Mouse (Mus musculus) kidney, embryonic 15.5 days (tissue): ENCODE measurements around the gene Aknad1. TPM values are rescaled to one million over a fixed set of nuclear protein-coding genes. Genes with fewer than 3 reads are reported as not detected.

Experiments
- ATAC-seq: fragments of 200-750 bp; cut with Nextera tagmentation; replicated peaks from 2 replicates; pipeline ENCODE4 v1.8.0; 2017; ENCODE audit warnings: moderate TSS enrichment; ENCODE audit not compliant: low FRiP score
- H3K27ac ChIP-seq: fragments of 300-500 bp; sonication (generic); 2 replicates; pipeline ENCODE4 v1.5.1; 2015; ENCODE audit warnings: mild to moderate bottlenecking, inconsistent platforms
- H3K27me3 ChIP-seq: fragments of 300-500 bp; sonication (generic); 2 replicates; pipeline ENCODE4 v1.6.1; 2015; ENCODE audit warnings: inconsistent platforms
- H3K36me3 ChIP-seq: fragments of 300-500 bp; sonication (generic); 2 replicates; pipeline ENCODE4 v1.6.1; 2015; ENCODE audit warnings: inconsistent platforms
- H3K4me1 ChIP-seq: fragments of 300-500 bp; sonication (generic); 2 replicates; pipeline ENCODE4 v1.6.1; 2015; ENCODE audit warnings: inconsistent platforms
- H3K4me2 ChIP-seq: fragments of 300-500 bp; sonication (generic); 2 replicates; pipeline ENCODE4 v1.6.1; 2015; ENCODE audit warnings: moderate library complexity, mild to moderate bottlenecking, inconsistent platforms
- H3K4me3 ChIP-seq: fragments of 300-500 bp; sonication (generic); replicated peaks from 2 replicates; pipeline ENCODE4 v1.5.1; 2015; ENCODE audit warnings: mild to moderate bottlenecking, inconsistent platforms
- H3K9ac ChIP-seq: fragments of 300-500 bp; sonication (generic); 2 replicates; pipeline ENCODE4 v1.6.1; 2015; ENCODE audit warnings: mild to moderate bottlenecking, inconsistent platforms
- H3K9me3 ChIP-seq: fragments of 300-500 bp; sonication (generic); replicated peaks from 2 replicates; pipeline ENCODE4 v1.6.1; 2016; ENCODE audit warnings: inconsistent platforms
- WGBS: fragments of 180-500 bp; shearing (Covaris S2); methylation state at CpG from one replicate; pipeline ENCODE4 v1.1.7; 2015; ENCODE audit warnings: mixed read lengths; 5-methylcytosine and 5-hydroxymethylcytosine counted together
- polyA plus RNA-seq: library from polyadenylated mRNA; unstranded; fragments of >200 nt; fragmentation: Nextera tagmentation; extraction: Ambion mirVana; gene quantifications from 2 replicates; pipeline ENCODE4 v1.2.1, GENCODE M21; 2015

Aknad1 gene
- polyA plus RNA-seq, 1 experiment from 2014 or later = 0.10 TPM

DNA sequence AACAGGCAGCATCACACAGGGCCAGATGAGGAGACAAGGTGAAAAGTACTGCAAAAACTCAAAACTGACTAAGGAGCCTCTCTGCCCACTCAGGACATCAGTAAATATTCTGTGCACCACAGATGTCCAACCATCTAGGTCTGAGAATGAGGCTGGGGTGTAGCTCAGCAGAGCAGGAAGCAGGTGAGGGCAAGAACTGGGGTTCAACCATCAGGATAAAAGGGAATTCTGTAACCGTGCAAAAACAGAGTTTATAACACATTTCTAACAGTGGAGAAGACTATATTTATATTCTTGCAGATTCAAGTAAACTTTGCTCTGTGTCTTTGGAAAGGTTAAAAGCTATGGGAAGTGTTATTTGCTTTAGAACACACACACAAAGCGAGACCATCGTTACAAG, 19.7 kb upstream of the Aknad1 start:
- Histone ChIP-seq H3K27me3 (no peaks in the 10 kb centered on the region), H3K9me3 (no peaks in the 10 kb centered on the region), H3K9ac (no peak overlapping the region), H3K36me3 (no peaks in the 10 kb centered on the region), H3K4me1 (peaks cover 18% of the 10 kb centered on the region), H3K27ac (no peak overlapping the region), H3K4me2 (no peak overlapping the region), H3K4me3 (no peak overlapping the region)
- 87% methylated on average over 3 of the region's 3 CpGs for WGBS
- no peak for ATAC-seq

- peak overlapping the region; percentile 87 for H3K9ac ChIP-seq
- no peaks in the 10 kb centered on the region for H3K36me3 ChIP-seq
- no peaks in the 10 kb centered on the region for H3K9me3 ChIP-seq
- ATAC-seq = no peak
- WGBS = under 1% methylated on average over 44 of the region's 44 CpGs
- peak overlapping the region; percentile 82 for H3K4me3 ChIP-seq
- peak overlapping the region; percentile 91 for H3K27ac ChIP-seq
- H3K27me3 ChIP-seq = 0 out of 2 replicates have a peak, but pooled peaks cover 2% of the 10 kb centered on the region
- H3K4me1 ChIP-seq = peaks cover 18% of the 10 kb centered on the region
- peak overlapping the region; percentile 57 for H3K4me2 ChIP-seq
These were observed 18.1 kb upstream of the Aknad1 start for GRCm38 (mm10) chr3:108721076-108721991.

DNA sequence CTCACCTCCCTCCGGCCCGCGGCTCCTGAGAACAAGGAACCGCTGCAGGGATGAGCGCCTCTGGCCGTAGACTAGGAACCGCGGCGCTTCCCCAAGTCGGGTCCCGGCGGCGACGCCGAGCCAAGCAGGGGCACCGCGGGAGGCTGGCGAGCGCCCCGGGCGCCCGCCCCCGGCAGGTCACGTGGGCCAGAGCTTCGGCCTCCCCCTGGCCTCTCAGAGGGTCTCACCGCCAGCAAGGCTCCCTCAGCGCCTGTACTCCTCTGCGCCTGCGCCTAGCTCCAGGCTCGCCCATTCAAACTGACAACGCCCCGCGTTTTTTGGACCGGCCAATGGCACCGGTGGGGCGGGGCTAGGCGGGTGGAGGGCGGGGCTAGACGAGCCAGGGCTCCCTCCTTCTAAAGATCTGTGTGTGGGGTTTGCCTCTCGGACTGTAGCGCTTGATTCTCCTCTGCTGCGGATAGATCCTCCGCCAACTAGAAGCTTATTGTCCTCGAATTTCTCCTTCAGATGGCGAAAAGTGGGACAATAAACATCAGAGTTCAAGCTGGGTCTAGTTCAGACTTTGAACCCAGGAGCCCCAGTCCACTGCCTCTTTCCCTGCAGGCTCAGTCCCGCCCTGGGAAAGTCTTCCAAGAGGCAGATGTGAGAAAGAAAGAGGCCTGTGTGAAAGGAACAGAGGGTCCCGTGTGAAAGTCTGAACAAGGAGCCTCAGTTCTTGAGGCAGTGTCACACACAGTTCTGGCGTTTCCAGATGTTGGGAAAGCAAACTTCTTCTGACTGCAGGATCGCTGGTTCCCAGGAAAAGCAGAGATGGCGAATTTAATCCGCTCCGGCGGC, 17.2 kb upstream of the Aknad1 start, which contains the start of gene Gpsm2:
Gene Gpsm2 (minus strand): TSS at position 274 of the 837 bp plus-strand sequence.
- Histone ChIP-seq H3K4me3 (peak within 1 kb of the TSS; percentile 82), H3K36me3 (no peaks in the 10 kb centered on the region), H3K9ac (peak within 1 kb of the TSS; percentile 87), H3K27me3 (0 out of 2 replicates have a peak, but pooled peaks cover 2% of the 10 kb centered on the region), H3K4me2 (peak within 1 kb of the TSS; percentile 57), H3K27ac (peak within 1 kb of the TSS; percentile 91), H3K4me1 (peaks cover 18% of the 10 kb centered on the region), H3K9me3 (no peaks in the 10 kb centered on the region)
- WGBS = 2% methylated on average over 53 of the region's 53 CpGs
- peak; percentile 99 for ATAC-seq

GRCm38 (mm10) chr3:108726413-108726812, 13.0 kb upstream of the Aknad1 start:
- H3K36me3 ChIP-seq = no peaks in the 10 kb centered on the region
- H3K9ac ChIP-seq = no peak overlapping the region
- H3K4me3 ChIP-seq = no peak overlapping the region
- no peak for ATAC-seq
- 0 out of 2 replicates have a peak, but pooled peaks cover 2% of the 10 kb centered on the region for H3K27me3 ChIP-seq
- peaks cover 6% of the 10 kb centered on the region; the same call in 1 of the 2 replicates for H3K4me1 ChIP-seq
- no peaks in the 10 kb centered on the region for H3K9me3 ChIP-seq
- no peak overlapping the region for H3K27ac ChIP-seq
- 91% methylated on average over 7 of the region's 7 CpGs for WGBS
- H3K4me2 ChIP-seq = no peak overlapping the region

DNA sequence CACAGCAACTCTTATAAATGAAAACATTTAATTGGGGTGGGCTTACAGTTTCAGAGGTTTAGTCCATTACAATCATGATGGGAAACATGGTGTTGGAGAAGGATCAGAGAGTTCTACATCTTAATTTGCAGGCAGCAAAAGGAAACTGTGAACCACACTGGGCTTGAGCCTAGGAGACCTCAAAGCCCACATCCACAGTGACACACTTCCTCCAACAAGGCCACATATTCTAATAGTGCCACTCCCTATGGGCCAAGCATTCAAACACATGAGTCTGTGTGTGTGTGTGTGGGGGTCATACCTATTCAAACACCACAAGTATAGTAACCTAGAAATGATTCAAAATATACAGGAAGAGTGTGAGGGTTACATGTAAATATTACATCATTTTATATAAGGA, 12.1 kb upstream of the Aknad1 start:
- H3K27ac ChIP-seq = no peak overlapping the region
- H3K9me3 ChIP-seq = no peaks in the 10 kb centered on the region
- 0 out of 2 replicates have a peak, but pooled peaks cover 2% of the 10 kb centered on the region for H3K27me3 ChIP-seq
- H3K4me2 ChIP-seq = no peak overlapping the region
- H3K4me3 ChIP-seq = no peak overlapping the region
- H3K36me3 ChIP-seq = no peaks in the 10 kb centered on the region
- ATAC-seq = no peak
- H3K4me1 ChIP-seq = peaks cover 6% of the 10 kb centered on the region; the same call in 1 of the 2 replicates
- no peak overlapping the region for H3K9ac ChIP-seq

GRCm38 (mm10) chr3:108727776-108728175, 11.7 kb upstream of the Aknad1 start:
- ATAC-seq = no peak
- H3K4me2 ChIP-seq = no peak overlapping the region
- no peaks in the 10 kb centered on the region for H3K36me3 ChIP-seq
- no peaks in the 10 kb centered on the region for H3K9me3 ChIP-seq
- WGBS = 93% methylated on average over 3 of the region's 3 CpGs
- no peak overlapping the region for H3K27ac ChIP-seq
- H3K4me3 ChIP-seq = no peak overlapping the region
- no peak overlapping the region for H3K9ac ChIP-seq
- H3K4me1 ChIP-seq = peaks cover 3% of the 10 kb centered on the region; the same call in 1 of the 2 replicates
- H3K27me3 ChIP-seq = 0 out of 2 replicates have a peak, but pooled peaks cover 2% of the 10 kb centered on the region

DNA sequence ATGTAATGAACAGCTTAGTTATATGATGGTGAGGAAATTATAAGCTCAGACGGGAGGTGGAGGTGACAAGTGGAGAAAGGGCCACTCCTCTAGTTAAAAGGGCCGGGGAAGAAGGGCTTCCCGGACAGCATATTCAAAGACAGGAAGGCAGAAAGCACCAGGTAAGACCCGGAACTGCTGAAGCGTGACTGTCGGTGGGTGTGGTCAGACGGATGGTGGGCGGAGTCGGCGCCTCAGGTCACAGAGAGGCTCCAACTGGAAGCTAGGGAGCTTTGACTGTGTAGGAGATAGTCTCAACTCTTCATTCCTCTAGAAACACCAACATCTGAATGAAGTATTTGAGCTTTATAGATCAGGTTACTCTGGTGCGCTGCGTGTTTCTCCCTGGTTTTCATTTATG, 9.1 kb upstream of the Aknad1 start:
- Histone ChIP-seq H3K27ac (no peak overlapping the region), H3K27me3 (no peaks in the 10 kb centered on the region), H3K9me3 (no peaks in the 10 kb centered on the region), H3K4me2 (no peak overlapping the region), H3K36me3 (no peaks in the 10 kb centered on the region), H3K4me1 (no peaks in the 10 kb centered on the region), H3K4me3 (no peak overlapping the region), H3K9ac (no peak overlapping the region)
- WGBS = 27% methylated on average over 12 of the region's 12 CpGs
- 0 out of 2 replicates have a peak, but pooled peaks have one; percentile 25 for ATAC-seq

GRCm38 (mm10) chr3:108737761-108738160, 1.7 kb upstream of the Aknad1 start:
- no peak overlapping the region for H3K4me2 ChIP-seq
- 0 out of 2 replicates have a peak, but pooled peaks cover 3% of the 10 kb centered on the region for H3K27me3 ChIP-seq
- no peak for ATAC-seq
- H3K9ac ChIP-seq = no peak overlapping the region
- no peak overlapping the region for H3K4me3 ChIP-seq
- WGBS = 86% methylated on average over 3 of the region's 3 CpGs
- H3K4me1 ChIP-seq = peaks cover 10% of the 10 kb centered on the region; the same call in 1 of the 2 replicates
- H3K9me3 ChIP-seq = no peaks in the 10 kb centered on the region
- no peak overlapping the region for H3K27ac ChIP-seq
- H3K36me3 ChIP-seq = no peaks in the 10 kb centered on the region

GRCm38 (mm10) chr3:108744060-108744459, 4.6 kb downstream of the Aknad1 start:
- 76% methylated on average over 4 of the region's 4 CpGs for WGBS
- Histone ChIP-seq H3K4me3 (no peak overlapping the region), H3K27me3 (no peaks in the 10 kb centered on the region), H3K36me3 (no peaks in the 10 kb centered on the region), H3K9me3 (no peaks in the 10 kb centered on the region), H3K27ac (no peak overlapping the region), H3K4me1 (peaks cover 8% of the 10 kb centered on the region; the same call in 1 of the 2 replicates), H3K4me2 (no peak overlapping the region), H3K9ac (no peak overlapping the region)
- no peak for ATAC-seq

- H3K4me1 ChIP-seq = no peaks in the 10 kb centered on the region
- no peaks in the 10 kb centered on the region for H3K36me3 ChIP-seq
- ATAC-seq = no peak
- H3K9me3 ChIP-seq = no peaks in the 10 kb centered on the region
- H3K9ac ChIP-seq = no peak overlapping the region
- 61% methylated on average over 6 of the region's 6 CpGs for WGBS
- no peak overlapping the region for H3K4me3 ChIP-seq
- H3K27ac ChIP-seq = no peak overlapping the region
- no peak overlapping the region for H3K4me2 ChIP-seq
- H3K27me3 ChIP-seq = 0 out of 2 replicates have a peak, but pooled peaks cover 6% of the 10 kb centered on the region
These were observed 11.6 kb downstream of the Aknad1 start for GRCm38 (mm10) chr3:108751061-108751460.

DNA sequence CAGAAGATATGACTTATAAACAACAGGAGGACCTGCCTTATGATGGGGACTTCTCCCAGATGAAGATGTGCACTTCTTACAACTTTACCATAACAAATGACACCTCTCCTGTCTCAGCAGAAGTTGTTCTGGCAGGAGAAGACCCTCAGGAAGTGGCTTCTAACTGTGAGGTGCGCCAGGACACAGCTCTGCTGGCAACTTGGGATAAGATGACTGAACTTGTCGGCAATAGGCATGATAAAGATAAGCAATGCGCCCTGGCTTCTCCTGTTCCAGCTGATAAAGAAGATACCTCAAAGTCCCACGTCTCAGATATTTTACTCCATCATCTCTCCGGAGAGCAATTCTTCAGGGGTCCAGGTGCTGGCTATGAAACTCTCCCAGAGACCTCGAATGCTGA, 12.2 kb downstream of the Aknad1 start:
- WGBS = 85% methylated on average over 6 of the region's 6 CpGs
- H3K4me1 ChIP-seq = no peaks in the 10 kb centered on the region

More for the DNA sequence above, 12.2 kb downstream of the Aknad1 start:
- H3K27me3 ChIP-seq = 0 out of 2 replicates have a peak, but pooled peaks cover 6% of the 10 kb centered on the region
- H3K4me2 ChIP-seq = no peak overlapping the region
- H3K4me3 ChIP-seq = no peak overlapping the region
- H3K9me3 ChIP-seq = no peaks in the 10 kb centered on the region
- H3K27ac ChIP-seq = no peak overlapping the region
- ATAC-seq = no peak
- H3K36me3 ChIP-seq = no peaks in the 10 kb centered on the region
- H3K9ac ChIP-seq = no peak overlapping the region
